In genomic region chr4:116849901-116850300, GRCm38 (mm10) we compare ENCODE assay signal across 22 mouse cellular contexts. TPM values are rescaled to one million over a fixed set of nuclear protein-coding genes. Genes with fewer than 3 reads are reported as not detected.
"Had no signal": no experiment of that assay in that cellular context is flagged by ENCODE, and none has a peak within 500 bp of the region (broad histone marks: within the 10 kb centered on the region; RNA-seq: fewer than 3 reads in every experiment).

No protein-coding gene starts in this region.

- H3K9me3 ChIP-seq: liver, embryonic 13.5 days; liver, embryonic 15.5 days; lung, embryonic 15.5 days; midbrain, embryonic 13.5 days; neural tube, embryonic 13.5 days; neural tube, embryonic 15.5 days; stomach, embryonic 15.5 days had no signal

- DNase-seq: liver, embryonic 13.5 days; liver, postnatal 0 days; lung, adult 2 months; lung, postnatal 14 days; lung, postnatal 36 days; right cerebral cortex, adult 18-20 months; thymus, adult 2 months; thymus, postnatal 25 days; thymus, postnatal 4 days had no signal

- H3K4me1 ChIP-seq: liver, embryonic 13.5 days; liver, embryonic 15.5 days; lung, embryonic 15.5 days; neural tube, embryonic 15.5 days; stomach, embryonic 15.5 days had no signal

- H3K4me2 ChIP-seq: liver, embryonic 11.5 days; liver, embryonic 13.5 days; liver, embryonic 15.5 days; lung, embryonic 15.5 days; midbrain, embryonic 11.5 days; midbrain, embryonic 13.5 days; neural tube, embryonic 13.5 days; neural tube, embryonic 15.5 days; stomach, embryonic 15.5 days had no signal

- H3K36me3 ChIP-seq: liver, embryonic 13.5 days; liver, embryonic 15.5 days; lung, embryonic 15.5 days; midbrain, embryonic 13.5 days; neural tube, embryonic 13.5 days; neural tube, embryonic 15.5 days; stomach, embryonic 15.5 days had no signal

- H3K9ac ChIP-seq: liver, embryonic 13.5 days; liver, embryonic 15.5 days; liver, postnatal 0 days; lung, embryonic 15.5 days; midbrain, embryonic 13.5 days; neural tube, embryonic 13.5 days; neural tube, embryonic 15.5 days; stomach, embryonic 15.5 days had no signal

- H3K27ac ChIP-seq: liver, embryonic 13.5 days; liver, embryonic 15.5 days; lung, embryonic 15.5 days; macrophage; midbrain, embryonic 13.5 days; neural tube, embryonic 13.5 days; neural tube, embryonic 15.5 days; stomach, embryonic 15.5 days; stomach, postnatal 0 days had no signal

- ATAC-seq: liver, postnatal 0 days; lung, postnatal 0 days; midbrain, embryonic 13.5 days had no signal

- H3K27me3 ChIP-seq: liver, embryonic 13.5 days; lung, embryonic 15.5 days; midbrain, embryonic 13.5 days; neural tube, embryonic 13.5 days; neural tube, embryonic 15.5 days; stomach, embryonic 15.5 days had no signal

- H3K4me3 ChIP-seq: liver, embryonic 13.5 days; liver, embryonic 15.5 days; lung, embryonic 15.5 days; midbrain, embryonic 13.5 days; myocyte; neural tube, embryonic 13.5 days; neural tube, embryonic 15.5 days; stomach, embryonic 15.5 days had no signal

RNA-seq across cellular contexts. Expression of gene Zswim5, which starts 27.3 kb away (rescaled TPM):
- polyA plus RNA-seq: myocyte had no signal

RNA-seq across cellular contexts. Expression of gene Hpdl, which starts 28.4 kb away (rescaled TPM):
- total RNA-seq: megakaryocyte, adult 5-6 weeks had no signal
- polyA plus RNA-seq: macrophage had no signal
